Mouse (Mus musculus) forebrain, embryonic 11.5 days (tissue): ENCODE data around the gene Selenoo. TPM values are rescaled to one million over a fixed set of nuclear protein-coding genes. Genes with fewer than 3 reads are reported as not detected.
A peak's percentile ranks its signal among the peaks of the same experiment; 100 is the strongest.

Experiments used
- ATAC-seq: fragments of 200-750 bp; cut with Nextera tagmentation; replicated peaks from 2 replicates; pipeline ENCODE4 v1.8.0; 2017; ENCODE audit warnings: moderate TSS enrichment; ENCODE audit not compliant: low FRiP score
- DNase-seq: peaks from one replicate; pipeline ENCODE4 v3.0.0-alpha.2; 2017; ENCODE audit warnings: low spot score
- H3K27ac ChIP-seq: fragments of 300-500 bp; sonication (generic); 2 replicates; pipeline ENCODE4 v1.5.1; 2014; ENCODE audit warnings: low read depth, low read length
- H3K27me3 ChIP-seq: fragments of 300-500 bp; sonication (generic); 2 replicates; pipeline ENCODE4 v1.6.1; 2014; ENCODE audit warnings: mild to moderate bottlenecking, low read length, mixed read lengths; ENCODE audit not compliant: control insufficient read depth, insufficient read depth
- H3K36me3 ChIP-seq: fragments of 300-500 bp; sonication (generic); 2 replicates; pipeline ENCODE4 v1.6.1; 2014; ENCODE audit warnings: mild to moderate bottlenecking, low read length, moderate library complexity, mixed read lengths; ENCODE audit not compliant: control insufficient read depth, insufficient read depth
- H3K4me1 ChIP-seq: fragments of 300-500 bp; sonication (generic); replicated peaks from 2 replicates; pipeline ENCODE4 v1.6.1; 2014; ENCODE audit warnings: low read length, mixed read lengths; ENCODE audit not compliant: control insufficient read depth, insufficient read depth
- H3K4me2 ChIP-seq: fragments of 300-500 bp; sonication (generic); 2 replicates; pipeline ENCODE4 v1.6.1; 2014; ENCODE audit warnings: low read depth, mild to moderate bottlenecking, low read length, moderate library complexity, mixed read lengths; ENCODE audit not compliant: severe bottlenecking
- H3K4me3 ChIP-seq: fragments of 300-500 bp; sonication (generic); 2 replicates; pipeline ENCODE4 v1.5.1; 2014; ENCODE audit warnings: low read depth, low read length
- H3K9ac ChIP-seq: fragments of 300-500 bp; sonication (generic); 2 replicates; pipeline ENCODE4 v1.6.1; 2014; ENCODE audit warnings: low read length
- H3K9me3 ChIP-seq: fragments of 300-500 bp; sonication (generic); 2 replicates; pipeline ENCODE4 v1.6.1; 2016; ENCODE audit warnings: low read length, mixed read lengths; ENCODE audit not compliant: control insufficient read depth
- WGBS: fragments of 180-500 bp; shearing (Covaris S2); extraction: QIAGEN DNeasy Blood & Tissue Kit; methylation state at CpG from one replicate; pipeline ENCODE4 v1.1.7; 2014; 5-methylcytosine and 5-hydroxymethylcytosine counted together
- polyA plus RNA-seq: library from polyadenylated mRNA; unstranded; fragments of >200 nt; fragmentation: Nextera tagmentation; extraction: Ambion mirVana; gene quantifications from 2 replicates; pipeline ENCODE4 v1.2.1, GENCODE M21; 2014

Gene Selenoo
- polyA plus RNA-seq, 1 experiment from 2014 or later: 22.6 TPM

DNA sequence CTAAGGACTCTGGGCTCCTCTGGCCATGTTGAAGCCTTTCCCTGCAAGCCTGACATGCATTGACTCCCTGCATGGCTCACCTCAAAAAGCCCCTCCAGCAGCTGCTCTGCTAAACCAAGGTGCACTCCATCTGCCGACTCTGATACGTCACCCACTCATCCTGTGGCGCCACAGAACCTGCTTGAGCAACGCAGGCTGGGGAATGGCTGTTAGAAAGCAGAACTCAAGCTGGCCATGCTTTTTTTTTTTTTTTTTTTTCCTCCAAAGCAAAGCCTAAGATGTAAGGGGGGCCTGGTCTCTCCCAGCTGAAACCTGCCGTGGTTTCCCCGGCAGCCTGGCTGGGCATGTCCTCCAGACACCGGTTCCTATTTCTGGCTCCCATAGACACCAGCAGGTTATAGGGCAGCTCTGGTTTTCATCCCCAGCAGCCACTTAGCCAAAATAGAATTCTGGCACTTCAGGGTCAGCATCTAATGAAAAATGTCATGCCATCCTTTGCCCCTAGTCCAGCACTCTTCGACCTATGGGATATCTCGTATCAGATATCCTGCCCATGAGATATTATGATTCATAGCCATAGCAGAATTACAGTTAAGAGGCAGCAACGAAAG, 14.8 kb upstream of the Selenoo start:
- 88% methylated on average over 10 of the region's 10 CpGs for WGBS
- Histone ChIP-seq H3K4me3 (no peak overlapping the region), H3K27ac (no peak overlapping the region), H3K4me1 (peaks cover 16% of the 10 kb centered on the region), H3K36me3 (no peaks in the 10 kb centered on the region), H3K9me3 (no peaks in the 10 kb centered on the region), H3K4me2 (no peak overlapping the region), H3K9ac (no peak overlapping the region), H3K27me3 (no peaks in the 10 kb centered on the region)
- no peak for DNase-seq
- no peak for ATAC-seq

- ATAC-seq: peak; percentile 8
- WGBS: 20% methylated on average over 11 of the region's 11 CpGs
- H3K27ac ChIP-seq: peak within 1 kb of the TSS; percentile 71
Observed at GRCm38 (mm10) chr15:89074613-89075477, 14.0 kb upstream of the Selenoo start, which contains the start of gene Trabd. TSS of gene Trabd (plus strand) at chr15:89075124.

DNA sequence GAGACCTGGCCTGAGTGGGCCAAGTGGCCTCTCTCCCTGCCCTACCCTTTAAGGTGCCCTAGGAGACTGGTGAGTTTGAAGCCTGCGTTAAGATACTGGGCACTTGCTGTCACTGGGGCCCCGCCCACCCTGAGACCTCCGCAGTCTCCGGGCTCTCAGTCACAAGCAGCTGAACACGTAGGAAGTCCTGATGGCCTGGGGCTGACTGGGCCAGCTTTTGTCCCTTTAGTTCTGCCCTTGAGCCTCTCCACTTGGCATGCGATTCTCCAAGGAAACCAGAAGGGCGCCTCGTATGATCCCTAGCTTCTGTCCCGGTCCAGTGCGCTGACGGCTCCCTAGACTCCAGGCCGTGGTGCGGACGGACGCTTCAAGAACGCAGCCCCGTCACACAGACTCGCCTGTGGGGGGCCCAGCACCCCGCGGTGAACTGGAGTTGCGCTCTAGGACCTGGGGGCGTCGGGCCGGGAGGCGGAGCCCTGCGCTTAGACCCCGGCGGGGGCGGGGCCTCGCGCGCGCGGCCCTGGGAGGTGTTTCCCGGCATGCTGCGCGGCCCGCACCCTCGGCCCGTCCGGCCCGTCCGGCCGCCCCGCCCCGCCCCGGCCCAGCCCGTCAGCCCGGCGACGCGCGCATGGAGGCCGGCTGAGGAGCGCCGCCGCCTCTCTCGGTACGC, 13.3 kb upstream of the Selenoo start:
- 1% methylated on average over 32 of the region's 59 CpGs for WGBS
- Histone ChIP-seq H3K4me1 (peaks cover 16% of the 10 kb centered on the region), H3K9me3 (no peaks in the 10 kb centered on the region), H3K27ac (peak overlapping the region; percentile 71), H3K27me3 (no peaks in the 10 kb centered on the region), H3K36me3 (no peaks in the 10 kb centered on the region), H3K4me3 (peak overlapping the region; percentile 85), H3K9ac (peak overlapping the region; percentile 83), H3K4me2 (peak overlapping the region; percentile 90)
- ATAC-seq: peak; percentile 88
- peak; percentile 95 for DNase-seq

More at GRCm38 (mm10) chr15:89074613-89075477, 14.0 kb upstream of the Selenoo start, which contains the start of gene Trabd:
- no peaks in the 10 kb centered on the region for H3K36me3 ChIP-seq
- no peak for DNase-seq
- peaks cover 16% of the 10 kb centered on the region for H3K4me1 ChIP-seq
- peak within 1 kb of the TSS; percentile 90 for H3K4me2 ChIP-seq
- H3K27me3 ChIP-seq: no peaks in the 10 kb centered on the region
- peak within 1 kb of the TSS; percentile 83 for H3K9ac ChIP-seq
- no peaks in the 10 kb centered on the region for H3K9me3 ChIP-seq
- peak within 1 kb of the TSS; percentile 85 for H3K4me3 ChIP-seq

- ATAC-seq (peak; percentile 38), DNase-seq (no peak)
- peak overlapping the region; percentile 83 for H3K9ac ChIP-seq
- H3K4me2 ChIP-seq: peak overlapping the region; percentile 90
- under 1% methylated on average over 30 of the region's 39 CpGs for WGBS
- no peaks in the 10 kb centered on the region; the same call in 1 of the 2 replicates for H3K36me3 ChIP-seq
- H3K4me3 ChIP-seq: peak overlapping the region; percentile 85
- peaks cover 16% of the 10 kb centered on the region for H3K4me1 ChIP-seq
- H3K27ac ChIP-seq: peak overlapping the region; percentile 57
- H3K9me3 ChIP-seq: no peaks in the 10 kb centered on the region
- no peaks in the 10 kb centered on the region for H3K27me3 ChIP-seq
Observed at GRCm38 (mm10) chr15:89076156-89076731, 12.6 kb upstream of the Selenoo start.

- Histone ChIP-seq H3K27ac (no peak overlapping the region), H3K9me3 (no peaks in the 10 kb centered on the region), H3K9ac (no peak overlapping the region), H3K36me3 (no peaks in the 10 kb centered on the region; the same call in 1 of the 2 replicates), H3K4me1 (peaks cover 16% of the 10 kb centered on the region), H3K4me2 (peak overlapping the region; percentile 11; the same call in 1 of the 2 replicates), H3K27me3 (no peaks in the 10 kb centered on the region), H3K4me3 (no peak overlapping the region)
- ATAC-seq (no peak), DNase-seq (no peak)
- 71% methylated on average over 9 of the region's 9 CpGs for whole genome bisulfite sequencing
Observed at GRCm38 (mm10) chr15:89078208-89078836, 10.6 kb upstream of the Selenoo start.

- Histone ChIP-seq H3K9ac (no peak overlapping the region), H3K4me1 (peaks cover 3% of the 10 kb centered on the region; the same call in 1 of the 2 replicates), H3K36me3 (peaks cover 2% of the 10 kb centered on the region; the same call in 1 of the 2 replicates), H3K27ac (no peak overlapping the region), H3K4me3 (no peak overlapping the region), H3K9me3 (no peaks in the 10 kb centered on the region), H3K4me2 (no peak overlapping the region), H3K27me3 (no peaks in the 10 kb centered on the region)
- no peak for ATAC-seq
- no peak for DNase-seq
- 95% methylated on average over 1 of the region's 1 CpGs for WGBS
Observed at GRCm38 (mm10) chr15:89083906-89084305, 5.0 kb upstream of the Selenoo start.

GRCm38 (mm10) chr15:89084826-89085225, 4.1 kb upstream of the Selenoo start:
- Histone ChIP-seq H3K9me3 (no peaks in the 10 kb centered on the region), H3K4me3 (no peak overlapping the region), H3K27me3 (no peaks in the 10 kb centered on the region), H3K36me3 (peaks cover 2% of the 10 kb centered on the region; the same call in 1 of the 2 replicates), H3K9ac (no peak overlapping the region), H3K27ac (no peak overlapping the region), H3K4me2 (no peak overlapping the region), H3K4me1 (peaks cover 3% of the 10 kb centered on the region; the same call in 1 of the 2 replicates)
- ATAC-seq (no peak), DNase-seq (no peak)
- WGBS: 84% methylated on average over 2 of the region's 2 CpGs
